Mouse (Mus musculus) limb, embryonic 15.5 days (tissue): Measurements from ENCODE around the gene Pex7. TPM values are rescaled to one million over a fixed set of nuclear protein-coding genes. Genes with fewer than 3 reads are reported as not detected.

Source experiments
- ATAC-seq: fragments of 200-750 bp; cut with Nextera tagmentation; 2 replicates; pipeline ENCODE4 v1.8.0; 2017; ENCODE audit warnings: low read depth, moderate TSS enrichment; ENCODE audit not compliant: insufficient number of reproducible peaks, low FRiP score, low TSS enrichment
- H3K27ac ChIP-seq: fragments of 300-500 bp; sonication (generic); 2 replicates; pipeline ENCODE4 v1.5.1; 2015; ENCODE audit warnings: moderate library complexity, mild to moderate bottlenecking, inconsistent platforms
- H3K27me3 ChIP-seq: fragments of 300-500 bp; sonication (generic); 2 replicates; pipeline ENCODE4 v1.6.1; 2015; ENCODE audit warnings: inconsistent platforms
- H3K36me3 ChIP-seq: fragments of 300-500 bp; sonication (generic); 2 replicates; pipeline ENCODE4 v1.6.1; 2015; ENCODE audit warnings: inconsistent platforms
- H3K4me1 ChIP-seq: fragments of 300-500 bp; sonication (generic); 2 replicates; pipeline ENCODE4 v1.6.1; 2015; ENCODE audit warnings: inconsistent platforms
- H3K4me2 ChIP-seq: fragments of 300-500 bp; sonication (generic); 2 replicates; pipeline ENCODE4 v1.6.1; 2015; ENCODE audit warnings: mild to moderate bottlenecking, inconsistent platforms
- H3K4me3 ChIP-seq: fragments of 300-500 bp; sonication (generic); 2 replicates; pipeline ENCODE4 v1.5.1; 2015; ENCODE audit warnings: mild to moderate bottlenecking, inconsistent platforms
- H3K9ac ChIP-seq: fragments of 300-500 bp; sonication (generic); 2 replicates; pipeline ENCODE4 v1.6.1; 2015; ENCODE audit warnings: inconsistent platforms
- H3K9me3 ChIP-seq: fragments of 300-500 bp; sonication (generic); 2 replicates; pipeline ENCODE4 v1.6.1; 2016; ENCODE audit warnings: inconsistent platforms
- WGBS: fragments of 180-500 bp; shearing (Covaris S2); methylation state at CpG from one replicate; pipeline ENCODE4 v1.1.7; 2015; 5-methylcytosine and 5-hydroxymethylcytosine counted together
- polyA plus RNA-seq: library from polyadenylated mRNA; unstranded; fragments of >200 nt; fragmentation: Nextera tagmentation; extraction: Ambion mirVana; gene quantifications from 2 replicates; pipeline ENCODE4 v1.2.1, GENCODE M21; 2015

Pex7 gene
- polyA plus RNA-seq, 1 experiment from 2014 or later = 28.2 TPM

DNA sequence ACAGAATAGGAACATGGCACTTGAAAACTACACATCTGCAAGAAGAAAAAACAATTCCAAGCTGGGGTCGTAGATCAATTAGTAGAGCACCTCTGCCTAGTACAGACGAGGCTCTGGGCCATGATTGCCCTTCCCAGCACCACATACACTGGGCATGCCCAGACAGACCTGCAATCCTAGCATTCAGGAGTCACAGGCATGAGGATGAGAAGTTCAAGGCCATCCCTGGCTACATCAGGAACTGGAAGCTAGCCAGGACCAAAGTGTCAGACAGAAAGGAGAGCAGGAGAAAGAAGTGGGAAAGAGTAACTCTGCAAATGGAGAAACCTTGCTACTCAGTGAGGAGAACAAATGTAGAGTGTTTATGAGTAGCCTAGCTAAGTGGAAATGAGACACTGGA, 7.3 kb downstream of the Pex7 start:
- 0 out of 2 replicates have a peak, but pooled peaks cover 6% of the 10 kb centered on the region for H3K36me3 ChIP-seq
- H3K4me2 ChIP-seq = no peak overlapping the region
- H3K9me3 ChIP-seq = no peaks in the 10 kb centered on the region
- no peak for ATAC-seq
- no peaks in the 10 kb centered on the region for H3K4me1 ChIP-seq
- no peak overlapping the region for H3K9ac ChIP-seq
- no peak overlapping the region for H3K4me3 ChIP-seq
- no peak overlapping the region for H3K27ac ChIP-seq
- WGBS = 49% methylated on average over 2 of the region's 2 CpGs
- no peaks in the 10 kb centered on the region for H3K27me3 ChIP-seq

DNA sequence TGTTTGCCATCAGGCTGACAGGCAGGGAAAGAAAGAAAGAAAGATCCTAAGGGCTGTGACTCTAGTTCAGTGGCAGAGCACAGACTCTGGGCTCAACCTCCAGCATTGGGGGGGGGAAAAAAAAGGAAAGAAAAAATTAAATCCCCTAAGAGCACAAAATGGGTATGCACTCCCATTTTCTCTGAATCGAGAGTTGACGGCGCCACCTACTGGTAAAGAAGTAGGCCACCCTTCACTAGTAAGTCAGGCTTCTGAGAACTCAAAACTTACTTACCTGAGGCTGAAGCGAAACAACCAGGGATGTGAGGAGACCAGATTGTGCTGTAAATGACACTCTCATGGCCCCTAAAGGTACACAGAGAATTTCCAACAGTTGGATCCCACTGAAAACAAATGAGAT, 13.5 kb downstream of the Pex7 start:
- Histone ChIP-seq H3K4me3 (no peak overlapping the region), H3K4me2 (no peak overlapping the region), H3K27me3 (no peaks in the 10 kb centered on the region), H3K4me1 (no peaks in the 10 kb centered on the region), H3K9ac (no peak overlapping the region), H3K9me3 (no peaks in the 10 kb centered on the region), H3K36me3 (0 out of 2 replicates have a peak, but pooled peaks cover 3% of the 10 kb centered on the region), H3K27ac (no peak overlapping the region)
- ATAC-seq = no peak
- WGBS = 15% methylated on average over 4 of the region's 4 CpGs

DNA sequence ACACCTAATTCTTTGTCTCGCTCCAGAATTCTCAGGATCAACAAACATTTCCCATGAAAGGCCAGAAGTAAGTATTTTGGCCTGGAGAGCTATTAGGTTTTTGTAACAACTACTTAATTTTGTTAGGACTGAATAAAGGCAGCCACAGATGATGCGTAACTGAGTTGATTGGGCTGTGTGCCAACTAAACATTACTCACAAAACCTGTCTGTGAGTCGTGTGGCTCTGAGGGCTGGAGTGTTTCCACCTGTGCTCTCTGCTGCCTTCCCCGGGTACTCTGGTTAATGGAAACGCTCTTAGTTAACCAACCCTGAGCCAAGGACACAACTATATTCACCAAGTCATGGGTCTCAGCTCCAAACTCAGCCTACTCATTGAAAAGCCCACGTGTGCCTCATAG, 14.3 kb downstream of the Pex7 start:
- Histone ChIP-seq H3K4me1 (no peaks in the 10 kb centered on the region), H3K4me3 (no peak overlapping the region), H3K4me2 (no peak overlapping the region), H3K27me3 (no peaks in the 10 kb centered on the region), H3K36me3 (0 out of 2 replicates have a peak, but pooled peaks cover 8% of the 10 kb centered on the region), H3K9ac (no peak overlapping the region), H3K9me3 (no peaks in the 10 kb centered on the region), H3K27ac (no peak overlapping the region)
- WGBS = 56% methylated on average over 6 of the region's 6 CpGs
- ATAC-seq = no peak

DNA sequence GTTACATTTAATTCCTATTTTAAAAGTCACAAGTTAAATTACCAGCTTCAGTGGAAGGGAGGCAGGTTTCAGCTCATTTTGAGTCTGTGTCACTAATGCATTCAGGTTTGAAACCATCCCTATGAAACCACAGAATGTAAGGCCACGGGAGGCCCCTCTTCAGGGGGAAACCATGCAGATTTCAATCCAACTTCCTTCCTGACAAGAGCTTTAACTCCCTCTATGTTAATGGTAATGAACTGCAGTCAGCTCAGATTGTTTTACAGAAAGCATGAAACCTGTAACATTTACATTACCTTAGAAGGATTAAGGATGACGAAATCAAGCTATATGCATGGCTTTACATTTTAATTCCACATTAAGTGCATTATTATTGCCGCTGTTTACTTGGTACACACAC, 15.8 kb downstream of the Pex7 start:
- Histone ChIP-seq H3K27ac (no peak overlapping the region), H3K9me3 (no peaks in the 10 kb centered on the region), H3K4me2 (no peak overlapping the region), H3K27me3 (no peaks in the 10 kb centered on the region), H3K9ac (no peak overlapping the region), H3K4me3 (no peak overlapping the region), H3K36me3 (0 out of 2 replicates have a peak, but pooled peaks cover 9% of the 10 kb centered on the region), H3K4me1 (no peaks in the 10 kb centered on the region)
- no peak for ATAC-seq
- WGBS = 62% methylated on average over 3 of the region's 3 CpGs

DNA sequence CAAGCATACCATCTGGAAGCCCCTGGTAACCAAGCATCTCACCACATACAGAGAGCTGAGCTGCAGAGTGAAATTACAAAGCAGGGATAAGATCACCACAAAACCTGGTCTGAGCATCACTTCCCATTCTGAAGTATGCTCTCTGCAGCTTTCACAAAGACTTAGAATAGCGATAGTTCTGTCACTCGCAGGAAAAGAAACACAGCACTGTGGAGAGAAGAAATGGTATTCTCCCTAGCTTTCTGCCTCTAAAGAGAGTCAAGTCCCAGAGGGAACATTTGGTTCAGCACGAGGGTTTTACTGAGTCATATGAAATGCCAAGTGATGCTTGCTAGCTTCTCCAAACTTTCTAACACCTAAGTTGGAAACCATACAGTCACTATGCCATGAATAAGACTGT, 17.6 kb downstream of the Pex7 start:
- H3K9ac ChIP-seq = no peak overlapping the region
- no peak for ATAC-seq
- H3K4me2 ChIP-seq = no peak overlapping the region
- no peaks in the 10 kb centered on the region for H3K9me3 ChIP-seq
- no peaks in the 10 kb centered on the region for H3K4me1 ChIP-seq
- no peaks in the 10 kb centered on the region for H3K27me3 ChIP-seq
- 0 out of 2 replicates have a peak, but pooled peaks cover 9% of the 10 kb centered on the region for H3K36me3 ChIP-seq
- 73% methylated on average over 3 of the region's 3 CpGs for WGBS
- H3K4me3 ChIP-seq = no peak overlapping the region
- no peak overlapping the region for H3K27ac ChIP-seq

DNA sequence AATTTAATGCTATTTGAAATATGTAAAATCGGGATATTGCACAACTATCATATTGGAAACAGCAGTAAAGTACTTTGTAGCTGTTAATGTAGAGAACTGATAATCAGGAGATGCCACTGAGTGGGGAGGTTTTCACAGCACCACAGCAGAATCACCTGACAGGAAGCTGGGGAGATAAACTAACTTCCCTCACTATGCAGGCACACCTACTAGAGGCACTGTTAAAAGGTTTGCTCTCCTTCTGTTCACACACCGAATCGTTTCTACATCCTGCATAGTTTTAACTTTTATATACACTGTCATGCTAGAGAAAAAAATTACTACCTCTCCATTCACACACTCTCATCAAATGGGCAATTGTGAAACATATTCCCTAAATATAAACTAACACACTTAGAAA, 21.2 kb downstream of the Pex7 start:
- Histone ChIP-seq H3K27me3 (no peaks in the 10 kb centered on the region), H3K9me3 (no peaks in the 10 kb centered on the region), H3K27ac (no peak overlapping the region), H3K36me3 (0 out of 2 replicates have a peak, but pooled peaks cover 9% of the 10 kb centered on the region), H3K4me3 (no peak overlapping the region), H3K4me2 (no peak overlapping the region), H3K4me1 (no peaks in the 10 kb centered on the region), H3K9ac (no peak overlapping the region)
- WGBS = 77% methylated on average over 3 of the region's 3 CpGs
- no peak for ATAC-seq

DNA sequence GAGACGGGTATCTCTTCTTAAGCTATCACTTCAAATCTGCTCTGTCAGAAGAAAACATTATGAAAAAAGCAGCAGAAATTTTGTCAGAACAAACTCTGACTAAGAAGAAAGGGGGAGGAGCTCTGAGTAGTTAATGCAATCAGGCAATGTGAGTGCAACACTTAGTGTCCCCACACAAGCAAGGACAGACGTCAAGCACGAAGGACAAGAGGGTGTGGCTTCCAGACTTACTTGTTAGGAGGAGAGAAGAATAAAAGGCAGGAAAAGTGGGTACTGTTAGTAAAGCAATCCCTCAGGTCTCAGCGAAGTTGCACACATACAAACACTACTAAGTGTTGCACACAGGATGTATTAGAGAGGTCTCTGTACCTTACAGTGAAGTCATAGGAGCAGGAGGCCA, 23.1 kb downstream of the Pex7 start:
- no peak for ATAC-seq

DNA sequence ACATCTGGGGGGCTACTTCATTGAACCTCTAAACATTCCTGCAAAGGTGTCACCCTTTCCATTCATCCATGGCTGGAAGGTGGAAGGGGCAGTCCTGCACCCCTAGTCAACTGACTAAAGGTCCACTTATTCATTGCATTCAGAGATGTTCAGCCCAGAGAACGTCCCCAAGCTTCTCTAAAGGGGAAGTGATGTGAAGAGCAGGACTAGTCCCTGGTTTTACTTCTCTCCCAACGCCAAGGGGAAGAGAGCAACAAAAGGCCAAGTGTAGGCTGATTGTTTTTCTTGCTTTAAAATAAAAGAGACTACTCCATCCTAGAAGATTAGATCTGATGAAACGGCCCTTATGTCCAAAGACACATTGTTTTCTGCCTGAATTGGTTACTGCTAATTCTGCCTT, 27.1 kb downstream of the Pex7 start:
- no peak overlapping the region for H3K9ac ChIP-seq
- no peak overlapping the region for H3K4me2 ChIP-seq
- H3K9me3 ChIP-seq = no peaks in the 10 kb centered on the region
- no peak overlapping the region for H3K4me3 ChIP-seq
- H3K27ac ChIP-seq = no peak overlapping the region
- no peaks in the 10 kb centered on the region for H3K4me1 ChIP-seq
- no peaks in the 10 kb centered on the region for H3K36me3 ChIP-seq
- no peaks in the 10 kb centered on the region for H3K27me3 ChIP-seq
- WGBS = 84% methylated on average over 3 of the region's 3 CpGs
- ATAC-seq = no peak

More for the DNA sequence above, 23.1 kb downstream of the Pex7 start:
- Histone ChIP-seq H3K9ac (no peak overlapping the region), H3K9me3 (no peaks in the 10 kb centered on the region), H3K36me3 (0 out of 2 replicates have a peak, but pooled peaks cover 9% of the 10 kb centered on the region), H3K4me1 (no peaks in the 10 kb centered on the region), H3K27ac (no peak overlapping the region), H3K27me3 (no peaks in the 10 kb centered on the region), H3K4me2 (no peak overlapping the region), H3K4me3 (no peak overlapping the region)
- 63% methylated on average over 4 of the region's 4 CpGs for WGBS

DNA sequence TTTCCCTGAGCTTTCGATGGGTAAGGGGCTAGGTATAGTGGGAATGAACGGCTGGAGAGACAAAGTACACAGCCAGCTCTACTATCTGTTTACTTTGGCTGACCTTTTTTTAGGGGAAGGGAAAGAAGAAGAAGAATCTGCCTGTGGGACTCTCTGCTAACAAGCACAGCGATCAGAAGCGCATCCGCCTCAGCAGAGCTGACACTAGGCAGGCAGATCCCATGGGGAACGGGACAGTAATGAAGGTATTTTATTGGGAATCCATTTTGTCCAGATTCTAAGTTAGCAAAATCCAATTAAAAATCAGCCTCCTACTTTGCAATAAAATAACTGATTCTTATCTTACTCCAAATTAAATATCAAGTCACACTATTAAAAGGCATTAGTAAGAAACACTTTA, 28.3 kb downstream of the Pex7 start:
- no peaks in the 10 kb centered on the region for H3K36me3 ChIP-seq
- H3K27ac ChIP-seq = no peak overlapping the region
- no peaks in the 10 kb centered on the region for H3K27me3 ChIP-seq
- ATAC-seq = no peak
- no peaks in the 10 kb centered on the region for H3K9me3 ChIP-seq
- H3K4me1 ChIP-seq = no peaks in the 10 kb centered on the region
- no peak overlapping the region for H3K4me2 ChIP-seq
- no peak overlapping the region for H3K9ac ChIP-seq
- WGBS = 83% methylated on average over 6 of the region's 6 CpGs
- no peak overlapping the region for H3K4me3 ChIP-seq

DNA sequence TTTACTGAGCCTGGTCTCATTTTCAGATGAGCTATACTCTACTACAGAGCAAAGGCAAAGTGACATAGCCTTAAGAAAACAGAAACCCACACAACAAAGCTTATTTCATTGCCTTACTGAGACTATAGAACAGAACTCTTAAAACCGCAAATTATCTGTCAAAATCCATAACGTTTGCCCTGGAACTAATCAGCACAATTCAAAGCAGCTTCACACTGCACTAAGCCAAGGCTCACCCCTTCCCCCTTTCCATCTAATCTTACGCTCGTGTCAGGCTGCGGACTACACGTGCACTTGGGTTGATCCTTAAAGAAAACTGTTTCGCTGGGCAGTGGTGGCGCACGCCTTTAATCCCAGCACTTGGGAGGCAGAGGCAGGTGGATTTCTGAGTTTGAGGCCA, 29.8 kb downstream of the Pex7 start:
- no peak for ATAC-seq
- 72% methylated on average over 9 of the region's 9 CpGs for WGBS

DNA sequence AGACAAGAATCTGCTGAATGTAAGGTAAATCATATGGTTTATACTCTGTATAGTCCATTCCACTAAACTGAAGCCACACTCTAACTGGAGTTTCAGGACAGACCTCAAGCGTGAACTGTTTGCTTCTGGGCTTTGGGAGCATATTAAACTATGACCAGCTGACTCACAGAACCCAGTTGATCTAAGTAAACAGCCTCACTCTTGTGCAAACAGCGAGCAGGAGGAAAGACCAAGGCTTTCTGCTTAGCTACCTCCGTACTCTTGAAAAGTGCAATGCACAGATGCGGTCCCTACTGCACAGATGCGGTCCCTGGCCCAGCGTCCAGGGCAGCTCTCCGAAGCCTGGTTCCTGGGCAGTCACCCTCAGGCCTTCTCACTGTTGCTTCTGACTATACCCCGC, 30.2 kb downstream of the Pex7 start:
- H3K9me3 ChIP-seq = no peaks in the 10 kb centered on the region
- H3K27ac ChIP-seq = no peak overlapping the region
- no peak overlapping the region for H3K9ac ChIP-seq
- H3K4me2 ChIP-seq = no peak overlapping the region
- no peaks in the 10 kb centered on the region for H3K27me3 ChIP-seq
- 85% methylated on average over 8 of the region's 8 CpGs for WGBS
- no peak overlapping the region for H3K4me3 ChIP-seq
- no peak for ATAC-seq
- no peaks in the 10 kb centered on the region for H3K36me3 ChIP-seq
- no peaks in the 10 kb centered on the region for H3K4me1 ChIP-seq

More for the DNA sequence above, 29.8 kb downstream of the Pex7 start:
- H3K4me1 ChIP-seq = no peaks in the 10 kb centered on the region
- H3K27ac ChIP-seq = no peak overlapping the region
- no peak overlapping the region for H3K4me3 ChIP-seq
- H3K9ac ChIP-seq = no peak overlapping the region
- no peaks in the 10 kb centered on the region for H3K27me3 ChIP-seq
- no peaks in the 10 kb centered on the region for H3K9me3 ChIP-seq
- no peaks in the 10 kb centered on the region for H3K36me3 ChIP-seq
- no peak overlapping the region for H3K4me2 ChIP-seq

DNA sequence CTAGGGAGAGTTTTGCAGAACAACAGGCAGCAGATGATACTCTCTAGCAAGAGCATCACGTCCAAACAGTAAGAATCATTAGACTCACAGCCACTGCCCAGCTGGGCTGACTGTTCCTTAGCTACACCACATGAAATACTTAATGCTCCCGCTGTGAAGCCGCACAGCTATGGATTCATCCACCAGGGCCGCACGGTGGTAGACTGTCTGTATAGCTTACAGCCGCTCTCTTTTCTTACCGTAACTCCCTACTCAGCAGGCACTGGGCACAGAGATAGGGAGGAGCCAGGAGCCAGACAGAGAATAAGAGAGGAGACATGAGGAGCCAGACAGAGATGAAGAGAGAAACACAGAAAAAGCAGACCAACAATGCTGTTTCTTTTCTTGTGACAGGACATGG, 30.8 kb downstream of the Pex7 start:
- no peak overlapping the region for H3K4me3 ChIP-seq
- H3K4me2 ChIP-seq = no peak overlapping the region
- no peaks in the 10 kb centered on the region for H3K4me1 ChIP-seq
- no peak overlapping the region for H3K27ac ChIP-seq
- ATAC-seq = no peak
- WGBS = 81% methylated on average over 7 of the region's 7 CpGs
- no peak overlapping the region for H3K9ac ChIP-seq
- H3K9me3 ChIP-seq = no peaks in the 10 kb centered on the region
- H3K36me3 ChIP-seq = no peaks in the 10 kb centered on the region
- H3K27me3 ChIP-seq = no peaks in the 10 kb centered on the region

DNA sequence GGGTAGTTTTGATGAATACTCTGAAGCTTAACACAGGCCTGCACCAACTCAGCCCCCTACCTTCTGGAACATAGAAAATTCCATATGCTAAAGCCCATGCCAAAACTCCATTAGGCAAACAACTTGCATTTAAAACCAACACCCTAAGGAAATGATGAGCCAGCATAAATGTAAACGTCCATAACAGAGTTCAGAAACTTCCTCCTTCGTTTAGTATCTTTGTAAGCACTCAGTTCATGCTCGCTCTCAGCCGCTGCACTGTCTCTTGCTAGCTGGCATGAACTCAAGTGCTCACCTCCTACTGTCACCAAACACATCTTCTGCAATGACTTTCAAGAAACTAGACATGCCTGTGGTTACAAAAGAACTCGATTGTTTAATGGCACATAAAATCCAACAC, 32.1 kb downstream of the Pex7 start:
- Histone ChIP-seq H3K4me2 (no peak overlapping the region), H3K9me3 (no peaks in the 10 kb centered on the region), H3K4me1 (no peaks in the 10 kb centered on the region), H3K27ac (no peak overlapping the region), H3K4me3 (no peak overlapping the region), H3K27me3 (no peaks in the 10 kb centered on the region), H3K9ac (no peak overlapping the region), H3K36me3 (no peaks in the 10 kb centered on the region)
- no peak for ATAC-seq
- WGBS = 81% methylated on average over 5 of the region's 5 CpGs
